14 mouse cellular contexts compared by ENCODE assay signal in the genomic region with DNA sequence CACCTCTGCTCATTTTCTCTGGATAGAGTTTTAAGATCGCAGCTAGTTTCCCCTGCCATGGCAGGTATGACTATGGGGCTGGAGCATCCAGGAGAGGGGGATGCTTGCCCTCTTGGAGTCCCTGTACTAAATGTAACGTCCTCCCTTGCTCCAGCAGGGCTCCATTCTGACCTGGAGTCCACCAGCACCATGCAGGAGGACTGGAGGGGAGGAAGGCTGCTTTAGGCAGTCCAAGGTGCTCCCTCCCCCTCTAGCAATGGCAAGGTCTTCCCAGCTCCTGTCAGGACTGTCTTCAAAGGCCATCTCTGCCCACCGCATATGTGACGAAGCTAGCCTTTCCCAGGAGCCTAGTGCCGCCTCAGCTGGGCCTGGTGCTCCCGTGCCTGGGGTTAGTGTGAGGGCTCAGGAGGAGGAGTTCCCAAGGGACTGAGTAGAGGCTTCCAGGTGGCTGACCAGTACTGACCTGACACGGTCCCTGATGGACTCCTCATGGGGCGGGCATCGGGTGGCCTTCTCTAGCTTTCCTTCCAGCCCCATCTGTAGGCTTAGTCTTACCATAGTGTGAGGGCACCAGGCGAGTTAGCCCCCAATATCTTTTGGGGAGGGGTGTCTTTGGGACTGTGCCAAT. TPM values are rescaled to one million over a fixed set of nuclear protein-coding genes. Genes with fewer than 3 reads are reported as not detected.
DNase-seq lines count a peak whose midpoint lies in the region; ATAC-seq lines count a peak whose summit lies in the region.
"Had no signal": no experiment of that assay in that cellular context is flagged by ENCODE, and none has a peak within 500 bp of the region (broad histone marks: within the 10 kb centered on the region; RNA-seq: fewer than 3 reads in every experiment).

No protein-coding gene starts in this region.

- H3K36me3 ChIP-seq in heart, embryonic 11.5 days (ENCODE audit: control insufficient read depth, insufficient read depth, low read length): peaks cover 27% of the 10 kb centered on the region
- H3K36me3 ChIP-seq in limb, embryonic 11.5 days (ENCODE audit: control insufficient read depth, insufficient read depth, low read length): peaks cover 16% of the 10 kb centered on the region
- H3K36me3 ChIP-seq in limb, embryonic 10.5 days: peaks cover 59% of the 10 kb centered on the region
- peaks cover 78% of the 10 kb centered on the region for H3K36me3 ChIP-seq in embryonic facial prominence, embryonic 13.5 days
- H3K36me3 ChIP-seq in embryonic facial prominence, embryonic 14.5 days (ENCODE audit: control insufficient read depth, insufficient read depth, low read length): peaks cover 70% of the 10 kb centered on the region

- ATAC-seq in heart, embryonic 11.5 days (replicated peaks; ENCODE audit: insufficient number of reproducible peaks, low FRiP score, low TSS enrichment): 0 out of 2 replicates have a peak, but pooled peaks have one; percentile 36
- ATAC-seq in limb, embryonic 11.5 days (ENCODE audit: insufficient number of reproducible peaks, low FRiP score, low TSS enrichment, low read depth): peak; percentile 38; the same call in 1 of the 2 replicates
- ATAC-seq in embryonic facial prominence, embryonic 13.5 days (ENCODE audit: insufficient number of reproducible peaks, insufficient read depth, low FRiP score, low TSS enrichment, low read depth): peak; percentile 45; the same call in 1 of the 2 replicates
- peak; percentile 13; the same call in 1 of the 2 replicates for ATAC-seq in embryonic facial prominence, embryonic 14.5 days (ENCODE audit: low read depth)
- ATAC-seq: lung, postnatal 0 days had no signal

- WGBS in heart, embryonic 11.5 days (ENCODE audit: insufficient replicate concordance): 48% methylated on average over 10 of the region's 10 CpGs
- 54% methylated on average over 10 of the region's 10 CpGs for WGBS in limb, embryonic 11.5 days
- WGBS in limb, embryonic 10.5 days: 54% methylated on average over 10 of the region's 10 CpGs
- 74% methylated on average over 10 of the region's 10 CpGs for WGBS in embryonic facial prominence, embryonic 13.5 days
- WGBS in embryonic facial prominence, embryonic 14.5 days: 61% methylated on average over 9 of the region's 10 CpGs

- H3K4me1 ChIP-seq in heart, embryonic 11.5 days (ENCODE audit: control insufficient read depth, insufficient read depth, low read length): no peaks in the 10 kb centered on the region
- H3K4me1 ChIP-seq in limb, embryonic 11.5 days (ENCODE audit: control insufficient read depth, insufficient read depth, low read length): no peaks in the 10 kb centered on the region
- H3K4me1 ChIP-seq in limb, embryonic 10.5 days: no peaks in the 10 kb centered on the region
- no peaks in the 10 kb centered on the region for H3K4me1 ChIP-seq in embryonic facial prominence, embryonic 13.5 days
- no peaks in the 10 kb centered on the region for H3K4me1 ChIP-seq in embryonic facial prominence, embryonic 14.5 days (ENCODE audit: control insufficient read depth, insufficient read depth, low read length)

- no peaks in the 10 kb centered on the region for H3K9me3 ChIP-seq in heart, embryonic 11.5 days (replicated peaks; ENCODE audit: control insufficient read depth, low read length)
- H3K9me3 ChIP-seq in limb, embryonic 11.5 days (ENCODE audit: control insufficient read depth, low read length): no peaks in the 10 kb centered on the region
- no peaks in the 10 kb centered on the region for H3K9me3 ChIP-seq in limb, embryonic 10.5 days (replicated peaks)
- H3K9me3 ChIP-seq in embryonic facial prominence, embryonic 13.5 days: no peaks in the 10 kb centered on the region
- H3K9me3 ChIP-seq in embryonic facial prominence, embryonic 14.5 days (ENCODE audit: control insufficient read depth, low read length): no peaks in the 10 kb centered on the region

- H3K4me3 ChIP-seq in heart, embryonic 11.5 days (ENCODE audit: low read depth, low read length): no peak overlapping the region
- H3K4me3 ChIP-seq in limb, embryonic 11.5 days (ENCODE audit: low read depth, low read length): no peak overlapping the region
- H3K4me3 ChIP-seq in limb, embryonic 10.5 days: no peak overlapping the region
- H3K4me3 ChIP-seq in embryonic facial prominence, embryonic 13.5 days: no peak overlapping the region
- no peak overlapping the region for H3K4me3 ChIP-seq in embryonic facial prominence, embryonic 14.5 days (ENCODE audit: low read depth, low read length)

- DNase-seq in heart, adult 9 months (ENCODE audit: low spot score in 2 of 2): no peak
- DNase-seq in limb, embryonic 11.5 days (ENCODE audit: low spot score): no peak
- no peak for DNase-seq in limb, embryonic 10.5 days (ENCODE audit: low spot score)
- no peak for DNase-seq in embryonic facial prominence, embryonic 14.5 days (ENCODE audit: low spot score)
- no peak for DNase-seq in ovary, adult 18-20 months (ENCODE audit: low spot score)
- no peak for DNase-seq in embryo, embryonic 11 days
- DNase-seq: adrenal gland, postnatal 25 days; heart, adult 18-20 months; kidney, postnatal 25 days; left cerebral cortex, postnatal 4 days; thymus, postnatal 4 days had no signal

- no peaks in the 10 kb centered on the region for H3K27me3 ChIP-seq in heart, embryonic 11.5 days (ENCODE audit: control insufficient read depth, insufficient read depth, low read length)
- no peaks in the 10 kb centered on the region for H3K27me3 ChIP-seq in limb, embryonic 11.5 days (ENCODE audit: control insufficient read depth, insufficient read depth, low read length)
- no peaks in the 10 kb centered on the region for H3K27me3 ChIP-seq in limb, embryonic 10.5 days (ENCODE audit: low read depth, poor library complexity, severe bottlenecking)
- no peaks in the 10 kb centered on the region for H3K27me3 ChIP-seq in embryonic facial prominence, embryonic 13.5 days
- no peaks in the 10 kb centered on the region for H3K27me3 ChIP-seq in embryonic facial prominence, embryonic 14.5 days (replicated peaks; ENCODE audit: control insufficient read depth, insufficient read depth, low read length)

- no peak overlapping the region for H3K27ac ChIP-seq in heart, embryonic 11.5 days (ENCODE audit: low read depth, low read length)
- H3K27ac ChIP-seq in limb, embryonic 11.5 days (replicated peaks; ENCODE audit: low read depth, low read length): no peak overlapping the region
- no peak overlapping the region for H3K27ac ChIP-seq in limb, embryonic 10.5 days
- H3K27ac ChIP-seq in embryonic facial prominence, embryonic 13.5 days: no peak overlapping the region
- no peak overlapping the region for H3K27ac ChIP-seq in embryonic facial prominence, embryonic 14.5 days (replicated peaks; ENCODE audit: low read depth, low read length)

- H3K9ac ChIP-seq in heart, embryonic 11.5 days (ENCODE audit: low read depth, low read length): no peak overlapping the region
- no peak overlapping the region for H3K9ac ChIP-seq in limb, embryonic 11.5 days (ENCODE audit: low read length)
- no peak overlapping the region for H3K9ac ChIP-seq in embryonic facial prominence, embryonic 13.5 days
- H3K9ac ChIP-seq in embryonic facial prominence, embryonic 14.5 days (ENCODE audit: low read depth, low read length): no peak overlapping the region

- H3K4me2 ChIP-seq in heart, embryonic 11.5 days: no peak overlapping the region
- no peak overlapping the region for H3K4me2 ChIP-seq in limb, embryonic 11.5 days (ENCODE audit: low read depth, severe bottlenecking)
- no peak overlapping the region for H3K4me2 ChIP-seq in embryonic facial prominence, embryonic 13.5 days
- no peak overlapping the region for H3K4me2 ChIP-seq in embryonic facial prominence, embryonic 14.5 days (ENCODE audit: low read depth, low read length)

RNA-seq across cellular contexts. Expression of a gene that starts 44.2 kb away (rescaled TPM):
- polyA plus RNA-seq in heart, embryonic 11.5 days (2014; fragmentation: Nextera tagmentation; extraction: Ambion mirVana): 2.6 and 2.9 TPM in 2 replicates
- polyA plus RNA-seq in limb, embryonic 11.5 days (2014; fragmentation: Nextera tagmentation; extraction: Ambion mirVana): 4.0 and 4.1 TPM in 2 replicates
- 4.0 and 4.5 TPM in 2 replicates for polyA plus RNA-seq in limb, embryonic 10.5 days (2016; fragmentation: Nextera tagmentation; extraction: Ambion mirVana)
- 2.8 and 4.5 TPM in 2 replicates for polyA plus RNA-seq in embryonic facial prominence, embryonic 13.5 days (2015; fragmentation: Nextera tagmentation; extraction: Ambion mirVana)
- 23.1 and 26.6 TPM in 2 replicates for polyA plus RNA-seq in embryonic facial prominence, embryonic 14.5 days (2014; fragmentation: Nextera tagmentation; extraction: Ambion mirVana)
